Mouse (Mus musculus) forebrain, postnatal 0 days (tissue): ENCODE measurements at regions not wholly inside any gene's neighbourhood (a gene's known extent, or its start where the extent isn't known, plus 50 kb on each side); places are given as distances from the start of the nearest gene placed in this dataset.
A peak's percentile ranks its signal among the peaks of the same experiment; 100 is the strongest.

Experiments used
- ATAC-seq: fragments of 200-750 bp; cut with Nextera tagmentation; 2 replicates; pipeline ENCODE4 v1.8.0; 2017; ENCODE audit warnings: mild to moderate bottlenecking, moderate library complexity
- DNase-seq: peaks from one replicate; pipeline ENCODE4 v3.0.0-alpha.2; 2015
- H3K27ac ChIP-seq: fragments of 300-500 bp; sonication (generic); 2 replicates; pipeline ENCODE4 v1.5.1; 2014; ENCODE audit warnings: low read depth, mild to moderate bottlenecking, antibody characterized with exemption, low read length, moderate library complexity, mixed read lengths
- H3K27me3 ChIP-seq: fragments of 300-500 bp; sonication (generic); 2 replicates; pipeline ENCODE4 v1.6.1; 2014; ENCODE audit warnings: mild to moderate bottlenecking, low read length, mixed read lengths; ENCODE audit not compliant: insufficient read depth
- H3K36me3 ChIP-seq: fragments of 300-500 bp; sonication (generic); 2 replicates; pipeline ENCODE4 v1.6.1; 2014; ENCODE audit warnings: mild to moderate bottlenecking, moderate library complexity; ENCODE audit not compliant: insufficient read depth
- H3K4me1 ChIP-seq: fragments of 300-500 bp; sonication (generic); 2 replicates; pipeline ENCODE4 v1.6.1; 2014; ENCODE audit warnings: antibody characterized with exemption; ENCODE audit not compliant: insufficient read depth
- H3K4me2 ChIP-seq: fragments of 300-500 bp; sonication (generic); 2 replicates; pipeline ENCODE4 v1.6.1; 2014; ENCODE audit warnings: low read depth, mild to moderate bottlenecking, moderate library complexity
- H3K4me3 ChIP-seq: fragments of 300-500 bp; sonication (generic); 2 replicates; pipeline ENCODE4 v1.5.1; 2014; ENCODE audit warnings: low read depth, low read length, mixed read lengths
- H3K9ac ChIP-seq: fragments of 300-500 bp; sonication (generic); 2 replicates; pipeline ENCODE4 v1.6.1; 2014; ENCODE audit warnings: mild to moderate bottlenecking
- H3K9me3 ChIP-seq: fragments of 300-500 bp; sonication (generic); 2 replicates; pipeline ENCODE4 v1.6.1; 2016; ENCODE audit warnings: low read length
- CTCF ChIP-seq: sonication (generic); IDR thresholded peaks from 2 replicates; pipeline ENCODE4 v1.5.1; 2016; ENCODE audit warnings: antibody characterized with exemption, control low read depth, low read depth
- WGBS: fragments of 180-500 bp; shearing (Covaris S2); extraction: QIAGEN DNeasy Blood & Tissue Kit; methylation state at CpG from one replicate; pipeline ENCODE4 v1.1.7; 2014; 5-methylcytosine and 5-hydroxymethylcytosine counted together

- WGBS, result 51% methylated on average over 1 of the region's 1 CpGs
- Histone ChIP-seq H3K4me2 (no peak overlapping the region), H3K27me3 (no peaks in the 10 kb centered on the region), H3K27ac (no peak overlapping the region), H3K9ac (no peak overlapping the region), H3K9me3 (no peaks in the 10 kb centered on the region), H3K4me3 (no peak overlapping the region), H3K36me3 (no peaks in the 10 kb centered on the region), H3K4me1 (no peaks in the 10 kb centered on the region)
- peak; percentile 45 for DNase-seq
- ATAC-seq, result no peak
- no peak for TF ChIP-seq CTCF
Measured at GRCm38 (mm10) chr5:15832338-15832737, 102.2 kb upstream of the Cacna2d1 start.

- peak; percentile 92 for TF ChIP-seq CTCF
- 31% methylated on average over 17 of the region's 17 CpGs for WGBS
- H3K27me3 ChIP-seq, result no peaks in the 10 kb centered on the region
- peak; percentile 89 for DNase-seq
- no peak overlapping the region for H3K27ac ChIP-seq
- ATAC-seq, result peak; percentile 88
- H3K4me1 ChIP-seq, result no peaks in the 10 kb centered on the region
- H3K9me3 ChIP-seq, result no peaks in the 10 kb centered on the region
- H3K4me3 ChIP-seq, result no peak overlapping the region
- no peaks in the 10 kb centered on the region for H3K36me3 ChIP-seq
- H3K9ac ChIP-seq, result no peak overlapping the region
- no peak overlapping the region for H3K4me2 ChIP-seq
Measured at GRCm38 (mm10) chr5:15838108-15838972, 96.2 kb upstream of the Cacna2d1 start.

GRCm38 (mm10) chr5:15846790-15847189, 87.7 kb upstream of the Cacna2d1 start:
- ATAC-seq (no peak), DNase-seq (no peak)
- Histone ChIP-seq H3K27ac (no peak overlapping the region), H3K9me3 (no peaks in the 10 kb centered on the region), H3K4me1 (no peaks in the 10 kb centered on the region), H3K27me3 (no peaks in the 10 kb centered on the region), H3K4me2 (no peak overlapping the region), H3K9ac (no peak overlapping the region), H3K36me3 (no peaks in the 10 kb centered on the region), H3K4me3 (no peak overlapping the region)
- TF ChIP-seq CTCF, result no peak
- 81% methylated on average over 2 of the region's 2 CpGs for WGBS

- H3K4me3 ChIP-seq, result no peak overlapping the region
- H3K27me3 ChIP-seq, result no peaks in the 10 kb centered on the region
- H3K9ac ChIP-seq, result no peak overlapping the region
- no peaks in the 10 kb centered on the region for H3K4me1 ChIP-seq
- DNase-seq (no peak), ATAC-seq (no peak)
- H3K36me3 ChIP-seq, result no peaks in the 10 kb centered on the region
- TF ChIP-seq CTCF, result no peak
- no peaks in the 10 kb centered on the region for H3K9me3 ChIP-seq
- H3K4me2 ChIP-seq, result no peak overlapping the region
- no peak overlapping the region for H3K27ac ChIP-seq
- 70% methylated on average over 5 of the region's 5 CpGs for WGBS
Measured at GRCm38 (mm10) chr5:15849520-15849919, 85.0 kb upstream of the Cacna2d1 start.

GRCm38 (mm10) chr5:15850126-15850801, 84.2 kb upstream of the Cacna2d1 start:
- Histone ChIP-seq H3K9ac (no peak overlapping the region), H3K4me2 (peak overlapping the region; percentile 1; the same call in 1 of the 2 replicates), H3K27me3 (no peaks in the 10 kb centered on the region), H3K4me3 (no peak overlapping the region), H3K27ac (no peak overlapping the region), H3K36me3 (no peaks in the 10 kb centered on the region), H3K4me1 (no peaks in the 10 kb centered on the region), H3K9me3 (no peaks in the 10 kb centered on the region)
- peak; percentile 50 for DNase-seq
- no peak for TF ChIP-seq CTCF
- peak; percentile 85 for ATAC-seq
- 22% methylated on average over 7 of the region's 7 CpGs for WGBS

GRCm38 (mm10) chr5:15854752-15855151, 79.7 kb upstream of the Cacna2d1 start:
- no peak overlapping the region for H3K9ac ChIP-seq
- no peaks in the 10 kb centered on the region for H3K36me3 ChIP-seq
- ATAC-seq (no peak), DNase-seq (no peak)
- no peak overlapping the region for H3K27ac ChIP-seq
- TF ChIP-seq CTCF, result no peak
- no peaks in the 10 kb centered on the region for H3K27me3 ChIP-seq
- H3K4me2 ChIP-seq, result no peak overlapping the region
- H3K4me3 ChIP-seq, result no peak overlapping the region
- no peaks in the 10 kb centered on the region for H3K9me3 ChIP-seq
- no peaks in the 10 kb centered on the region for H3K4me1 ChIP-seq
- 87% methylated on average over 1 of the region's 1 CpGs for WGBS

GRCm38 (mm10) chr5:15857034-15857433, 77.5 kb upstream of the Cacna2d1 start:
- DNase-seq, result no peak
- ATAC-seq, result no peak
- Histone ChIP-seq H3K36me3 (no peaks in the 10 kb centered on the region), H3K9me3 (no peaks in the 10 kb centered on the region), H3K4me2 (no peak overlapping the region), H3K27ac (no peak overlapping the region), H3K4me3 (no peak overlapping the region), H3K4me1 (no peaks in the 10 kb centered on the region), H3K9ac (no peak overlapping the region), H3K27me3 (no peaks in the 10 kb centered on the region)
- TF ChIP-seq CTCF, result no peak
- WGBS, result 38% methylated on average over 1 of the region's 1 CpGs
